Mouse (Mus musculus) myocyte (in vitro differentiated cells): ENCODE measurements at regions not wholly inside any gene's neighbourhood (a gene's known extent, or its start where the extent isn't known, plus 50 kb on each side); places are given as distances from the start of the nearest gene placed in this dataset.

Experiments used
- POLR2A ChIP-seq: IDR thresholded peaks from one replicate; pipeline ENCODE4 v1.6.1; 2011; ENCODE audit warnings: low read depth, mild to moderate bottlenecking, control low read depth, moderate library complexity; ENCODE audit not compliant: insufficient read length
- POLR2AphosphoS2 ChIP-seq: IDR thresholded peaks from one replicate; pipeline ENCODE4 v1.6.1; 2011; ENCODE audit warnings: low read depth, control low read depth; ENCODE audit not compliant: insufficient read length
- TCF3 ChIP-seq: IDR thresholded peaks from one replicate; pipeline ENCODE4 v1.6.1; 2011; ENCODE audit warnings: low read depth, control low read depth; ENCODE audit not compliant: insufficient read length

DNA sequence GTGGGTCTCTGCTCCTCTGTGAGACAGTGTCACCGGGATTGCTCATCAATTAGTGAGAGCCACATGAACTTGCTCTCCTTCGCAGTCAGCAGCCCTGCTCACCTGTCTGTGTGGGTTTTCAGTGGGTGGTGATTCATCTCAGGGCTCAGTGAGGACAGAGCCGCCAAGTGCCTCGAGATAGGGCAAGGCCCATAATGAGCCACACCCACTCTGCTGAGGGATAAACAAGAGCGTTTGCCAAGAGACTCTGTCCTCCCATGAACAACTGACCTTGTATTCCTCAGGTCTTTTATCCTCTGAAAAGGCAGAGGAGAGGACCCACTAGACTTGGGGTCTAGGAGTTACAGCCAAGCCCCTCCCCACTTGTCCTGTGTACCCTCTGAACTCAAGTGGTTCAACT, 584.2 kb upstream of the 3110018I06Rik start:
- no peak for TF ChIP-seq POLR2A
- TF ChIP-seq POLR2AphosphoS2 = no peak
- no peak for TF ChIP-seq TCF3
